Mouse (Mus musculus) megakaryocyte-erythroid progenitor cell, adult 5-6 weeks (primary cell): ENCODE data around the gene Dmrt1. TPM values are rescaled to one million over a fixed set of nuclear protein-coding genes. Genes with fewer than 3 reads are reported as not detected.

Source experiments
- ATAC-seq: replicated peaks from 2 replicates; pipeline ENCODE4 v1.8.0; 2016; ENCODE audit warnings: mild to moderate bottlenecking, inconsistent platforms; ENCODE audit not compliant: severe bottlenecking, poor library complexity, low FRiP score, low TSS enrichment
- total RNA-seq, 2 experiments: library from RNA; stranded (forward) in 1 of 2; stranded (reverse) in 1 of 2; fragments of 200-1000, 215-1000 nt in 1 of 2; fragments of >200 nt in 1 of 2; fragmentation: Nextera tagmentation in 1 of 2; gene quantifications; 2 replicates each; pipeline ENCODE4 v1.2.3; 2014 to 2017

The Dmrt1 gene
- total RNA-seq, 2 experiments from 2014 or later: not detected

GRCm38 (mm10) chr19:25550346-25550745, 44.9 kb downstream of the Dmrt1 start:
- no peak for ATAC-seq

GRCm38 (mm10) chr19:25551053-25551452, 45.6 kb downstream of the Dmrt1 start:
- no peak for ATAC-seq

- no peak for ATAC-seq
These were observed 59.0 kb downstream of the Dmrt1 start for GRCm38 (mm10) chr19:25564430-25564829.

GRCm38 (mm10) chr19:25569778-25570177, 64.4 kb downstream of the Dmrt1 start:
- ATAC-seq: no peak

- no peak for ATAC-seq
These were observed 69.0 kb downstream of the Dmrt1 start for GRCm38 (mm10) chr19:25574431-25574830.

- no peak for ATAC-seq
These were observed 69.8 kb downstream of the Dmrt1 start for GRCm38 (mm10) chr19:25574981-25575814.

GRCm38 (mm10) chr19:25578358-25578757, 72.9 kb downstream of the Dmrt1 start:
- ATAC-seq: no peak

- ATAC-seq: no peak
These were observed 74.0 kb downstream of the Dmrt1 start for GRCm38 (mm10) chr19:25579440-25579839.

- ATAC-seq: no peak
These were observed 92.4 kb downstream of the Dmrt1 start for GRCm38 (mm10) chr19:25597717-25598232.

- ATAC-seq: no peak
These were observed 93.2 kb downstream of the Dmrt1 start for GRCm38 (mm10) chr19:25598626-25599025.

- ATAC-seq: no peak
These were observed 96.5 kb downstream of the Dmrt1 start for GRCm38 (mm10) chr19:25601966-25602365.

- no peak for ATAC-seq
These were observed 102.2 kb downstream of the Dmrt1 start for GRCm38 (mm10) chr19:25607461-25608205.

GRCm38 (mm10) chr19:25608206-25608580, 102.8 kb downstream of the Dmrt1 start:
- ATAC-seq: no peak

GRCm38 (mm10) chr19:25608961-25609850, 103.8 kb downstream of the Dmrt1 start:
- no peak for ATAC-seq

- ATAC-seq: no peak
These were observed 104.6 kb downstream of the Dmrt1 start, which contains the start of gene Dmrt3 for GRCm38 (mm10) chr19:25610015-25610410. Gene Dmrt3 (plus strand): TSS chr19:25610301.

- ATAC-seq: no peak
These were observed 105.1 kb downstream of the Dmrt1 start for GRCm38 (mm10) chr19:25610411-25611111.

GRCm38 (mm10) chr19:25611116-25611515, 105.7 kb downstream of the Dmrt1 start:
- no peak for ATAC-seq

GRCm38 (mm10) chr19:25611876-25612805, 106.7 kb downstream of the Dmrt1 start:
- ATAC-seq: no peak
